22 mouse cellular contexts compared by ENCODE assay signal in genomic region chr4:105940891-105941290, GRCm38 (mm10).
"Had no signal": no experiment of that assay in that cellular context is flagged by ENCODE, and none has a peak within 500 bp of the region (broad histone marks: within the 10 kb centered on the region; RNA-seq: fewer than 3 reads in every experiment).

No protein-coding gene starts in this region.

- DNase-seq: gastrocnemius, postnatal 14 days; gastrocnemius, postnatal 36 days; heart, adult 18-20 months; heart, postnatal 14 days; kidney, adult 18-20 months; kidney, adult 8-10 months; kidney, postnatal 10 days; kidney, postnatal 25 days; kidney, postnatal 4 days; liver, embryonic 13.5 days had no signal

- ATAC-seq: hindbrain, postnatal 0 days; intestine, embryonic 16.5 days had no signal

- H3K4me3 ChIP-seq: heart, embryonic 13.5 days; heart, embryonic 15.5 days; hindbrain, embryonic 13.5 days; hindbrain, embryonic 15.5 days; layer of hippocampus, adult 2 months; left cerebral cortex, adult 2 months; limb, embryonic 13.5 days; limb, embryonic 15.5 days; liver, embryonic 13.5 days; liver, embryonic 15.5 days had no signal

- H3K9ac ChIP-seq: heart, embryonic 13.5 days; heart, embryonic 15.5 days; hindbrain, embryonic 13.5 days; hindbrain, embryonic 15.5 days; limb, embryonic 13.5 days; limb, embryonic 15.5 days; liver, embryonic 13.5 days; liver, embryonic 15.5 days had no signal

- H3K4me2 ChIP-seq: heart, embryonic 11.5 days; heart, embryonic 13.5 days; heart, embryonic 15.5 days; hindbrain, embryonic 13.5 days; hindbrain, embryonic 15.5 days; limb, embryonic 13.5 days; limb, embryonic 15.5 days; liver, embryonic 13.5 days; liver, embryonic 15.5 days had no signal

- H3K9me3 ChIP-seq: heart, embryonic 13.5 days; heart, embryonic 15.5 days; hindbrain, embryonic 13.5 days; hindbrain, embryonic 15.5 days; limb, embryonic 13.5 days; limb, embryonic 15.5 days; liver, embryonic 13.5 days; liver, embryonic 15.5 days had no signal

- H3K4me1 ChIP-seq: heart, embryonic 13.5 days; heart, embryonic 15.5 days; hindbrain, embryonic 15.5 days; liver, embryonic 13.5 days; liver, embryonic 15.5 days had no signal

- H3K27me3 ChIP-seq: hindbrain, embryonic 13.5 days; hindbrain, embryonic 15.5 days; limb, embryonic 13.5 days; limb, embryonic 15.5 days; liver, embryonic 13.5 days; liver, embryonic 15.5 days had no signal

- H3K36me3 ChIP-seq: heart, embryonic 13.5 days; heart, embryonic 15.5 days; hindbrain, embryonic 13.5 days; hindbrain, embryonic 15.5 days; limb, embryonic 13.5 days; limb, embryonic 15.5 days; liver, embryonic 13.5 days; liver, embryonic 15.5 days had no signal

- H3K27ac ChIP-seq: heart, embryonic 13.5 days; heart, embryonic 15.5 days; hindbrain, embryonic 13.5 days; hindbrain, embryonic 15.5 days; hindbrain, postnatal 0 days; layer of hippocampus, adult 2 months; left cerebral cortex, adult 2 months; limb, embryonic 13.5 days; limb, embryonic 15.5 days; liver, embryonic 13.5 days; liver, embryonic 15.5 days had no signal
